Mouse (Mus musculus) lung, embryonic 14.5 days (tissue): Measurements from ENCODE around the gene Mfsd11. TPM values are rescaled to one million over a fixed set of nuclear protein-coding genes. Genes with fewer than 3 reads are reported as not detected.
A peak's percentile ranks its signal among the peaks of the same experiment; 100 is the strongest.

Source experiments
- ATAC-seq: fragments of 200-750 bp; cut with Nextera tagmentation; 2 replicates; pipeline ENCODE4 v1.8.0; 2017; ENCODE audit warnings: mild to moderate bottlenecking, moderate TSS enrichment, moderate library complexity; ENCODE audit not compliant: insufficient read depth
- DNase-seq: peaks from one replicate; pipeline ENCODE4 v3.0.0-alpha.2; 2015
- H3K27ac ChIP-seq: fragments of 300-500 bp; sonication (generic); 2 replicates; pipeline ENCODE4 v1.5.1; 2014; ENCODE audit warnings: low read depth, mild to moderate bottlenecking, moderate library complexity
- H3K27me3 ChIP-seq: fragments of 300-500 bp; sonication (generic); 2 replicates; pipeline ENCODE4 v1.6.1; 2014; ENCODE audit warnings: low read length, control low read depth; ENCODE audit not compliant: insufficient read depth
- H3K36me3 ChIP-seq: fragments of 300-500 bp; sonication (generic); 2 replicates; pipeline ENCODE4 v1.6.1; 2014; ENCODE audit warnings: control low read depth; ENCODE audit not compliant: insufficient read depth
- H3K4me1 ChIP-seq: fragments of 300-500 bp; sonication (generic); 2 replicates; pipeline ENCODE4 v1.6.1; 2014; ENCODE audit warnings: antibody characterized with exemption, control low read depth; ENCODE audit not compliant: insufficient read depth
- H3K4me2 ChIP-seq: fragments of 300-500 bp; sonication (generic); 2 replicates; pipeline ENCODE4 v1.6.1; 2014; ENCODE audit warnings: mild to moderate bottlenecking
- H3K4me3 ChIP-seq: fragments of 300-500 bp; sonication (generic); 2 replicates; pipeline ENCODE4 v1.5.1; 2014; ENCODE audit warnings: low read depth, low read length
- H3K9ac ChIP-seq: fragments of 300-500 bp; sonication (generic); 2 replicates; pipeline ENCODE4 v1.6.1; 2014
- H3K9me3 ChIP-seq: fragments of 300-500 bp; sonication (generic); 2 replicates; pipeline ENCODE4 v1.6.1; 2016; ENCODE audit warnings: low read depth, low read length, control low read depth
- CTCF ChIP-seq: IDR thresholded peaks from 2 replicates; pipeline ENCODE4 v1.5.1; 2016; ENCODE audit warnings: antibody characterized with exemption, low read depth
- WGBS: fragments of 180-500 bp; shearing (Covaris S2); extraction: QIAGEN DNeasy Blood & Tissue Kit; methylation state at CpG from one replicate; pipeline ENCODE4 v1.1.7; 2014; 5-methylcytosine and 5-hydroxymethylcytosine counted together
- polyA plus RNA-seq: library from polyadenylated mRNA; unstranded; fragments of >200 nt; fragmentation: Nextera tagmentation; extraction: Ambion mirVana; gene quantifications from 2 replicates; pipeline ENCODE4 v1.2.1, GENCODE M21; 2014

Gene Mfsd11
- polyA plus RNA-seq, 1 experiment from 2014 or later, result 31.8 TPM

DNA sequence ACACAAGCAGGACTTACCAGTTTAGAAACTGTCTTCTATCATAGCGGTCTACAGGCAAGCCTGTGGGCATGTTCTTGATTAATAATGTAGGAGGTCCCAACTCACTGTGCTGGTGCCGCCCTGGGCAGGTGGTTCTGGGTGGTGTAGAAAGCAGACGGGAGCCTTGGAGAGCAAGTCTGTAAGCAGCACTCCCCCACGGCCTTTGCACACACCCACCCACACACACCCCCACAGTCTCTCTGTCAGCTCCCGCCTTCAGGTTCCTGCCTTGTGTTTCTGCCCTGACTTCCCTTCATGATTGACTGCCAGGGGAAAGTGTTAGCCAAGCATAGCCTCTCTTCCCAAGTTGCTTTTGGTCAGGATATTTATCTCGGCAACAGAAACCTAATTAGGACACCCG, 65.1 kb downstream of the Mfsd11 start:
- ATAC-seq, result no peak
- no peak overlapping the region for H3K4me3 ChIP-seq
- no peak for DNase-seq
- no peak overlapping the region for H3K27ac ChIP-seq
- no peaks in the 10 kb centered on the region for H3K36me3 ChIP-seq
- H3K9ac ChIP-seq, result no peak overlapping the region
- H3K4me2 ChIP-seq, result no peak overlapping the region
- H3K9me3 ChIP-seq, result no peaks in the 10 kb centered on the region
- H3K4me1 ChIP-seq, result 0 out of 2 replicates have a peak, but pooled peaks cover 4% of the 10 kb centered on the region
- TF ChIP-seq CTCF, result no peak
- peaks cover 45% of the 10 kb centered on the region for H3K27me3 ChIP-seq
- WGBS, result 36% methylated on average over 7 of the region's 7 CpGs

- no peak within 1 kb of the TSS for H3K27ac ChIP-seq
- no peaks in the 10 kb centered on the region for H3K9me3 ChIP-seq
- peak; percentile 86 for TF ChIP-seq CTCF
- ATAC-seq (peak; percentile 88), DNase-seq (peak; percentile 94)
- H3K4me1 ChIP-seq, result 0 out of 2 replicates have a peak, but pooled peaks cover 4% of the 10 kb centered on the region
- peak within 1 kb of the TSS; percentile 99 for H3K4me2 ChIP-seq
- peaks cover 45% of the 10 kb centered on the region for H3K27me3 ChIP-seq
- H3K4me3 ChIP-seq, result peak within 1 kb of the TSS; percentile 54
- H3K36me3 ChIP-seq, result no peaks in the 10 kb centered on the region
- H3K9ac ChIP-seq, result peak within 1 kb of the TSS; percentile 59
- WGBS, result under 1% methylated on average over 84 of the region's 90 CpGs
Measured at GRCm38 (mm10) chr11:116918323-116919185, 66.3 kb downstream of the Mfsd11 start, which contains the start of gene Mgat5b. TSS of gene Mgat5b (plus strand) at chr11:116918863.

GRCm38 (mm10) chr11:116919186-116920020, 67.2 kb downstream of the Mfsd11 start:
- Histone ChIP-seq H3K27ac (no peak overlapping the region), H3K27me3 (peaks cover 45% of the 10 kb centered on the region), H3K9me3 (no peaks in the 10 kb centered on the region), H3K4me2 (peak overlapping the region; percentile 99), H3K4me3 (peak overlapping the region; percentile 54), H3K9ac (peak overlapping the region; percentile 59), H3K4me1 (0 out of 2 replicates have a peak, but pooled peaks cover 4% of the 10 kb centered on the region), H3K36me3 (no peaks in the 10 kb centered on the region)
- no peak for TF ChIP-seq CTCF
- peak; percentile 33 for DNase-seq
- WGBS, result 3% methylated on average over 58 of the region's 58 CpGs
- ATAC-seq, result peak; percentile 6; the same call in 1 of the 2 replicates

GRCm38 (mm10) chr11:116920746-116921145, 68.5 kb downstream of the Mfsd11 start:
- ATAC-seq, result no peak
- no peak for TF ChIP-seq CTCF
- peak; percentile 74 for DNase-seq
- Histone ChIP-seq H3K4me1 (0 out of 2 replicates have a peak, but pooled peaks cover 4% of the 10 kb centered on the region), H3K4me3 (no peak overlapping the region), H3K4me2 (no peak overlapping the region), H3K27me3 (peaks cover 45% of the 10 kb centered on the region), H3K9me3 (no peaks in the 10 kb centered on the region), H3K27ac (no peak overlapping the region), H3K9ac (no peak overlapping the region), H3K36me3 (no peaks in the 10 kb centered on the region)
- WGBS, result under 1% methylated on average over 6 of the region's 6 CpGs

GRCm38 (mm10) chr11:116922058-116922457, 69.8 kb downstream of the Mfsd11 start:
- ATAC-seq (peak; percentile 56; the same call in 1 of the 2 replicates), DNase-seq (peak; percentile 27)
- whole genome bisulfite sequencing, result 36% methylated on average over 7 of the region's 7 CpGs
- no peaks in the 10 kb centered on the region for H3K36me3 ChIP-seq
- peaks cover 43% of the 10 kb centered on the region for H3K27me3 ChIP-seq
- no peak overlapping the region for H3K4me2 ChIP-seq
- no peaks in the 10 kb centered on the region for H3K9me3 ChIP-seq
- 0 out of 2 replicates have a peak, but pooled peaks cover 4% of the 10 kb centered on the region for H3K4me1 ChIP-seq
- H3K27ac ChIP-seq, result no peak overlapping the region
- H3K4me3 ChIP-seq, result no peak overlapping the region
- TF ChIP-seq CTCF, result no peak
- no peak overlapping the region for H3K9ac ChIP-seq

Other genes starting within 250 kb of the Mfsd11 start
- gene Rhbdf2, start 225.4 kb upstream of the Mfsd11 start, polyA plus RNA-seq, result 8.9 and 9.8 TPM in 2 replicates
- gene Prcd, start 198.9 kb upstream of the Mfsd11 start, polyA plus RNA-seq, result 0.53 and 1.6 TPM in 2 replicates
- gene Cygb, start 198.1 kb upstream of the Mfsd11 start, polyA plus RNA-seq, result 9.5 and 10.0 TPM in 2 replicates
- not detected in 2 replicates for gene St6galnac1, start 76.9 kb upstream of the Mfsd11 start, polyA plus RNA-seq
- 13.7 and 15.9 TPM in 2 replicates for gene Mxra7, start 24.4 kb upstream of the Mfsd11 start, polyA plus RNA-seq
- gene Mettl23, start 9.2 kb upstream of the Mfsd11 start, polyA plus RNA-seq, result 58.3 and 62.2 TPM in 2 replicates
- 61.2 and 66.3 TPM in 2 replicates for gene Jmjd6, start 9.0 kb upstream of the Mfsd11 start, polyA plus RNA-seq
- 1,038 and 1,045 TPM in 2 replicates for gene Srsf2, start 654 bp downstream of the Mfsd11 start, polyA plus RNA-seq
- 0.22 and 0.59 TPM in 2 replicates for gene Mgat5b, start 66.4 kb downstream of the Mfsd11 start, polyA plus RNA-seq